Mouse (Mus musculus): ENCODE data around the gene Cst8. TPM values are rescaled to one million over a fixed set of nuclear protein-coding genes. Genes with fewer than 3 reads are reported as not detected.

Cst8 gene
- total RNA-seq, 2 experiments from 2014 or later, result 0.37 TPM; not detected in 1

Other genes with a start within 250 kb of the Cst8 start
- gene Nxt1, start 126.2 kb upstream of the Cst8 start, total RNA-seq (2021), result 10 to 100 TPM; 11.2 to 16.0 TPM
- 10 to 100 TPM; 30.4 to 32.4 TPM for gene Gzf1, start 117.8 kb upstream of the Cst8 start, total RNA-seq (2021)
- 100 to 1,000 TPM; 300 to 310 TPM for gene Napb, start 66.3 kb upstream of the Cst8 start, total RNA-seq (2021)
- gene Cstl1, start 48.4 kb upstream of the Cst8 start, total RNA-seq (2021), result under 1 TPM in 1 of 2 experiments, not detected in 1; 0.85 TPM
- gene Cst11, start 27.3 kb upstream of the Cst8 start, total RNA-seq (2021), result not detected
- not detected for gene 8030411F24Rik, start 16.8 kb upstream of the Cst8 start, total RNA-seq (2021)
- gene Cst12, start 9.4 kb upstream of the Cst8 start, total RNA-seq (2021), result 1 to 10 TPM; 4.0 to 6.1 TPM
- gene Cst13, start 21.3 kb downstream of the Cst8 start, total RNA-seq (2021), result not detected
- not detected for gene Cst9, start 36.4 kb downstream of the Cst8 start, total RNA-seq (2021)
- not detected for gene 9230104L09Rik, start 66.3 kb downstream of the Cst8 start, total RNA-seq (2021)
- gene Cst3, start 76.9 kb downstream of the Cst8 start, total RNA-seq (2021), result 1,000 to 10,000 TPM; 2,237 to 2,613 TPM
- not detected for gene Gm1330, start 204.5 kb downstream of the Cst8 start, total RNA-seq (2021)
- not detected for gene Gm10750, start 218.5 kb downstream of the Cst8 start, total RNA-seq (2021)

Data from layer of hippocampus, postnatal 25 days (tissue).